Mouse (Mus musculus): ENCODE results near the gene Sel1l3. TPM values are rescaled to one million over a fixed set of nuclear protein-coding genes. Genes with fewer than 3 reads are reported as not detected.

Gene Sel1l3
- total RNA-seq, 2 experiments from 2014 or later, result 40.7 to 44.2 TPM

- DNase-seq, result no peak
Observed at GRCm38 (mm10) chr5:53087452-53087851, 126.3 kb downstream of the Sel1l3 start.

DNA sequence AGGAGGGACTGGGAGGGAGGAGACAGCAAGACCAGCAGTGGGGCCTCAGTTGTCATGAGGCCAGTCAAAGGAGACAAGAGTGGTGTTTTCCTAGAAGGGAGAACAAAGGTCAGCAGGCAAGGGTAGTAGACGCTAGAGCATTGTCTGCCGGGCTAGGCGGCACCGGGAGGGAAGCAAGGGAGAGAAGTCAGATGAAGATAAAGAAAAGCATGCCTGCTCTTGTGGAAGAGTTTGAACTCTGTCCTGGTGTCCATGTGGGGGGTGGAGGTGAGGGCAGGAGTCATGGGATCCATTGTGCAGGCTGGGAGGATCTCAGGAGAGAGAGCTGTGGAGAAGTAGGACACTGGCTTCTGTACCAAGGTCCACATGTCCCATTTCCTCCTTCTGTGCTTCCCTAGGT is 135.3 kb downstream of the Sel1l3 start:
- DNase-seq, result no peak

GRCm38 (mm10) chr5:53074553-53074952 is 139.2 kb downstream of the Sel1l3 start:
- no peak for DNase-seq

DNA sequence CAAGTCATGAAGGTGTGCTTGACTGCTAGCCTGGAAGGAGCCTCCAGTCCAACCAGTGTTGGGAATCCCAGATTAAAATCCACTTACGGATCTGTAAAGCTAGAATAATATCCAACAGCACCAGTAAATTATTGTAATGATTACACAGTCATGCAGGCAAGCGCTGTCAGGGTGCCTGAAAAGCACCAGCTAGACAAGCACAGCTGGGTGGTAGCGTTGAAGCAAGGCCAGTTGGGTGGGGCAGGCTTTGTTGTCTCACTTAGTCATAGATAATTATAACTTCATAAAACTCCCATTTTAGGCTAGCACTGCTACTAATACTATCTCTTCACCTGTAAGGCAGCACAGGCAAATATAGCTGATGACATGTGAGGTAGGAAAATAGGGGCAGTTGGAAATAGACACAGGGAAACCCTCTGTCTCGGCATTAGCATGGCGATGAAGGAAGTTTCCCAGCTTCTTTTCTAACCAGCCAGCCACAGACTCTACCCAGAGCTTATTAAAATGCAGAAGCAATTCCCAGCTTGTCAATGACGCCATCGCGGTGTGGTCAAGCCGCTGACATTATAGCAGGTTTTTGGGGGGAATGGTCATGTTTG is 152.1 kb downstream of the Sel1l3 start:
- DNase-seq, result no peak

Other genes starting within 250 kb of the Sel1l3 start
- not detected for gene Slc34a2, start 175.8 kb downstream of the Sel1l3 start, total RNA-seq (2021)
- 10 to 100 TPM; 39.0 to 43.9 TPM for gene Smim20, start 53.2 kb upstream of the Sel1l3 start, total RNA-seq (2021)

All from layer of hippocampus, postnatal 36 days (tissue).